Mouse (Mus musculus): ENCODE measurements at regions not wholly inside any gene's neighbourhood (a gene's known extent, or its start where the extent isn't known, plus 50 kb on each side); places are given as distances from the start of the nearest gene placed in this dataset.

- peak in 1 of 2 experiments; percentile 6 for DNase-seq
These were observed 167.5 kb upstream of the Rnd3 start for GRCm38 (mm10) chr2:51316452-51316851.

GRCm38 (mm10) chr2:51313414-51313813 lies 164.5 kb upstream of the Rnd3 start:
- no peak for DNase-seq

- DNase-seq = no peak
These were observed 157.3 kb upstream of the Rnd3 start for GRCm38 (mm10) chr2:51306257-51306656.

- peak; percentile 4 to 11 for DNase-seq
These were observed 156.5 kb upstream of the Rnd3 start for GRCm38 (mm10) chr2:51305411-51305810.

GRCm38 (mm10) chr2:51304694-51305093 lies 155.8 kb upstream of the Rnd3 start:
- DNase-seq = peak in 1 of 2 experiments; percentile 8

GRCm38 (mm10) chr2:51290659-51291260 lies 141.8 kb upstream of the Rnd3 start:
- no peak for DNase-seq

- no peak for DNase-seq
These were observed 139.8 kb upstream of the Rnd3 start for GRCm38 (mm10) chr2:51288678-51289077.

GRCm38 (mm10) chr2:51285632-51286031 lies 136.7 kb upstream of the Rnd3 start:
- DNase-seq = peak in 1 of 2 experiments; percentile 11

GRCm38 (mm10) chr2:51284781-51285225 lies 135.9 kb upstream of the Rnd3 start:
- DNase-seq = peak; percentile 39 to 48

GRCm38 (mm10) chr2:51279396-51280045 lies 130.6 kb upstream of the Rnd3 start:
- no peak for DNase-seq

GRCm38 (mm10) chr2:51278824-51279223 lies 129.9 kb upstream of the Rnd3 start:
- no peak for DNase-seq

GRCm38 (mm10) chr2:51278356-51278755 lies 129.4 kb upstream of the Rnd3 start:
- no peak for DNase-seq

- DNase-seq = no peak
These were observed 127.7 kb upstream of the Rnd3 start for GRCm38 (mm10) chr2:51276591-51276990.

GRCm38 (mm10) chr2:51273300-51273699 lies 124.4 kb upstream of the Rnd3 start:
- no peak for DNase-seq

GRCm38 (mm10) chr2:51268532-51268931 lies 119.6 kb upstream of the Rnd3 start:
- no peak for DNase-seq

GRCm38 (mm10) chr2:51267662-51268061 lies 118.8 kb upstream of the Rnd3 start:
- no peak for DNase-seq

GRCm38 (mm10) chr2:51262506-51262905 lies 113.6 kb upstream of the Rnd3 start:
- peak; percentile 41 to 68 for DNase-seq

GRCm38 (mm10) chr2:51250798-51251197 lies 101.9 kb upstream of the Rnd3 start:
- DNase-seq = peak; percentile 9 to 34

GRCm38 (mm10) chr2:51241573-51241972 lies 92.7 kb upstream of the Rnd3 start:
- no peak for DNase-seq

- DNase-seq = no peak
These were observed 91.1 kb upstream of the Rnd3 start for GRCm38 (mm10) chr2:51240000-51240399.

GRCm38 (mm10) chr2:51238992-51239391 lies 90.1 kb upstream of the Rnd3 start:
- DNase-seq = peak in 1 of 2 experiments; percentile 11

- DNase-seq = peak; percentile 16 to 41
These were observed 89.4 kb upstream of the Rnd3 start for GRCm38 (mm10) chr2:51238131-51238931.

GRCm38 (mm10) chr2:51237451-51237850 lies 88.5 kb upstream of the Rnd3 start:
- DNase-seq = peak in 1 of 2 experiments; percentile 10

GRCm38 (mm10) chr2:51236852-51237251 lies 87.9 kb upstream of the Rnd3 start:
- DNase-seq = no peak

Measured in cerebellum, postnatal 10 days (tissue).